Comparison of ENCODE assay signal across 23 mouse cellular contexts in genomic region chr14:31244777-31245176, GRCm38 (mm10). TPM values are rescaled to one million over a fixed set of nuclear protein-coding genes. Genes with fewer than 3 reads are reported as not detected.
"Had no signal": no experiment of that assay in that cellular context is flagged by ENCODE, and none has a peak within 500 bp of the region (broad histone marks: within the 10 kb centered on the region; RNA-seq: fewer than 3 reads in every experiment).

No protein-coding gene starts in this region.

- H3K4me1 ChIP-seq: lung, embryonic 15.5 days; midbrain, embryonic 12.5 days had no signal

- H3K4me3 ChIP-seq: liver, embryonic 15.5 days; lung, embryonic 15.5 days; midbrain, embryonic 10.5 days; midbrain, embryonic 12.5 days; myocyte; neural tube, embryonic 13.5 days; neural tube, embryonic 15.5 days had no signal

- H3K27ac ChIP-seq: liver, embryonic 15.5 days; lung, embryonic 15.5 days; macrophage; midbrain, embryonic 10.5 days; midbrain, embryonic 12.5 days; neural tube, embryonic 13.5 days; neural tube, embryonic 15.5 days had no signal

- H3K9ac ChIP-seq: liver, embryonic 15.5 days; liver, postnatal 0 days; lung, embryonic 15.5 days; midbrain, embryonic 12.5 days; neural tube, embryonic 13.5 days; neural tube, embryonic 15.5 days had no signal

- DNase-seq: liver, postnatal 0 days; lung, adult 2 months; lung, postnatal 14 days; lung, postnatal 36 days; midbrain, embryonic 14.5 days; retina, postnatal 1 day; right cerebral cortex, adult 18-20 months; right cerebral cortex, postnatal 4 days; spleen, adult 18-20 months; thymus, adult 18-20 months; thymus, postnatal 14 days; thymus, postnatal 36 days had no signal

- H3K27me3 ChIP-seq: liver, embryonic 15.5 days; lung, embryonic 15.5 days; midbrain, embryonic 12.5 days; neural tube, embryonic 13.5 days; neural tube, embryonic 15.5 days had no signal

- H3K4me2 ChIP-seq: liver, embryonic 15.5 days; lung, embryonic 15.5 days; midbrain, embryonic 12.5 days; neural tube, embryonic 13.5 days; neural tube, embryonic 15.5 days had no signal

- H3K9me3 ChIP-seq: liver, embryonic 15.5 days; lung, embryonic 15.5 days; midbrain, embryonic 10.5 days; midbrain, embryonic 12.5 days; neural tube, embryonic 13.5 days; neural tube, embryonic 15.5 days had no signal

- H3K36me3 ChIP-seq: liver, embryonic 15.5 days; lung, embryonic 15.5 days; midbrain, embryonic 10.5 days; midbrain, embryonic 12.5 days; neural tube, embryonic 13.5 days; neural tube, embryonic 15.5 days had no signal

- ATAC-seq: liver, postnatal 0 days; lung, postnatal 0 days; midbrain, embryonic 16.5 days had no signal

RNA-seq across cellular contexts. Expression of gene Sema3g, which starts 27.1 kb away (rescaled TPM):
- total RNA-seq: megakaryocyte-erythroid progenitor cell, adult 5-6 weeks had no signal
- polyA plus RNA-seq: macrophage had no signal
